Mouse (Mus musculus) layer of hippocampus, adult 6 months (tissue): Measurements from ENCODE around the gene Arxes2. TPM values are rescaled to one million over a fixed set of nuclear protein-coding genes. Genes with fewer than 3 reads are reported as not detected.

Experiments used
- long read RNA-seq, 2 experiments: library from polyadenylated mRNA; unstranded; transcript quantifications; one replicate each; pipeline ENCODE4 v2.0.0; 2019 to 2020
- polyA plus RNA-seq: library from polyadenylated mRNA; unstranded; fragments of <200 nt; fragmentation: Nextera tagmentation; gene quantifications from 2 replicates; pipeline ENCODE4 v1.2.3, GENCODE M21; 2021

Arxes2 gene
- 78.0 and 80.9 TPM in 2 replicates for polyA plus RNA-seq
- long read RNA-seq, experiment 1, transcript Arxes2-201 (1 exons, 1,532 nt), result major isoform, 125 of 125 reads
- long read RNA-seq, experiment 1, partial matches to known transcripts, result 0 of 125 reads
- long read RNA-seq, experiment 1, other reads (novel, unspliced or antisense), result 0 of 125 reads
- long read RNA-seq, experiment 2, transcript Arxes2-201 (1 exons, 1,532 nt), result major isoform, 346 of 346 reads
- long read RNA-seq, experiment 2, partial matches to known transcripts, result 0 of 346 reads
- long read RNA-seq, experiment 2, other reads (novel, unspliced or antisense), result 0 of 346 reads

DNA sequence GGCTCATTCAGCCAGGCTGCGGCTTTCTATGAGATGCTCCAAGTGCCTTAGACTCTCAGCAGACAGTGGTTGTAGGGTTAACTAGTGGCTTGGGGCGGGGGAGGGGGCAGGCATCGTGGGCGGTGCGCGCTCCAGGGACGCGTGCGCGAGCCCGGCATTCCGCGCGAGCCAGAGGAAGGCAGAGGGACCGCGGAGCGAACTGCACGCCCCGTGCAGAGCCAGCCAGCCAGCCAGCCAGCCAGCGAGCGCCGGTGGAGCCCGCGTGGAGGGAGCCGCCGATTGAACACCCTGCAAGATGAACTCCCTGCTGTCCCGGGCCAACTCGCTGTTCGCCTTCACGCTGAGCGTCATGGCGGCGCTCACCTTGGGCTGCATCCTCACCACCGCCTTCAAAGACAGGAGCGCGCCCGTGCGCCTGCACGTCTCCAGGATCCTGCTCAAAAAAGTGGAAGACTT, at the start of gene Arxes2:
Gene Arxes2 (plus strand): TSS at position 161 of the 456 bp plus-strand sequence.

DNA sequence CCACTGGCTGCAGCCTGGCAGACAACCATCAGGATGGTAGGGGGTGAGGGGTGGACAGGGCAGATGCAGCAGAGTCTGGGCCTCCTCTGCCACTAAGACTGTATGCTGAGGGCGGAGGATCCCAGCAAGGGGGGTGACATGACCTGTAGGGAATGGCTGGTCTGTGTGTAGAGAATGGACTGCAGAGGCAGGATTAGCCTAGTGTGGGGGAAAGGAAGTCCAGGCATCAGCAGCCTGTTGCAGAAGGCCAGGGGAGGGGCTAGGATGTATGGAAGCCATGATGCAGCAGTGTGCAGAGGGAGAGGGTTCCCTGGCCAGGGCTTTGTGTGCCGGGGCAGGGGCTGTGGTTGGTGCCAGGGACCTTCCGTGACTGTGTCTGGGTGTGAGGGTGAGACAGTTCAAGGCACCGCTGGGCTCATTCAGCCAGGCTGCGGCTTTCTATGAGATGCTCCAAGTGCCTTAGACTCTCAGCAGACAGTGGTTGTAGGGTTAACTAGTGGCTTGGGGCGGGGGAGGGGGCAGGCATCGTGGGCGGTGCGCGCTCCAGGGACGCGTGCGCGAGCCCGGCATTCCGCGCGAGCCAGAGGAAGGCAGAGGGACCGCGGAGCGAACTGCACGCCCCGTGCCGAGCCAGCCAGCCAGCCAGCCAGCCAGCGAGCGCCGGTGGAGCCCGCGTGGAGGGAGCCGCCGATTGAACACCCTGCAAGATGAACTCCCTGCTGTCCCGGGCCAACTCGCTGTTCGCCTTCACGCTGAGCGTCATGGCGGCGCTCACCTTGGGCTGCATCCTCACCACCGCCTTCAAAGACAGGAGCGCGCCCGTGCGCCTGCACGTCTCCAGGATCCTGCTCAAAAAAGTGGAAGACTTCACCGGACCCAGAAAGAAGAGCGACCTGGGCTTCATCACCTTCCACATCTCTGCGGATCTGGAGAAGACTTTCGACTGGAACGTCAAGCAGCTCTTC, 39.5 kb downstream of the Arxes2 start, which contains the start of gene Arxes1:
Gene Arxes1 (plus strand): TSS at position 569 of the 965 bp plus-strand sequence.

Other genes with a start within 250 kb of the Arxes2 start
- 36.4 and 36.9 TPM in 2 replicates for gene Bhlhb9, start 196.2 kb upstream of the Arxes2 start, polyA plus RNA-seq
- 45.4 and 55.5 TPM in 2 replicates for gene Gprasp2, start 154.8 kb upstream of the Arxes2 start, polyA plus RNA-seq
- 30.1 and 33.2 TPM in 2 replicates for gene Arxes1, start 39.5 kb downstream of the Arxes2 start, polyA plus RNA-seq
- 685 and 687 TPM in 2 replicates for gene Bex2, start 74.4 kb downstream of the Arxes2 start, polyA plus RNA-seq
- gene Nxf3, start 91.4 kb downstream of the Arxes2 start, polyA plus RNA-seq, result not detected in 2 replicates
- 38.4 and 42.5 TPM in 2 replicates for gene Bex4, start 145.2 kb downstream of the Arxes2 start, polyA plus RNA-seq
- 76.8 and 80.5 TPM in 2 replicates for gene Tceal8, start 178.5 kb downstream of the Arxes2 start, polyA plus RNA-seq
- 57.5 and 59.5 TPM in 2 replicates for gene Tceal5, start 210.1 kb downstream of the Arxes2 start, polyA plus RNA-seq
- 2.1 and 3.4 TPM in 2 replicates for gene Tceal7, start 221.0 kb downstream of the Arxes2 start, polyA plus RNA-seq
- gene Bex1, start 221.7 kb downstream of the Arxes2 start, polyA plus RNA-seq, result 124 and 145 TPM in 2 replicates